Mouse (Mus musculus) E14TG2a.4 (cell line): Measurements from ENCODE around the gene Snx18.

Experiments
- CTCF ChIP-seq: conservative IDR thresholded peaks from 2 replicates; pipeline ENCODE4 v1.5.1; 2014; ENCODE audit warnings: low read length
- NANOG ChIP-seq: IDR thresholded peaks from 2 replicates; pipeline ENCODE4 v1.6.1; 2014; ENCODE audit warnings: borderline replicate concordance, low read length, mixed read lengths

DNA sequence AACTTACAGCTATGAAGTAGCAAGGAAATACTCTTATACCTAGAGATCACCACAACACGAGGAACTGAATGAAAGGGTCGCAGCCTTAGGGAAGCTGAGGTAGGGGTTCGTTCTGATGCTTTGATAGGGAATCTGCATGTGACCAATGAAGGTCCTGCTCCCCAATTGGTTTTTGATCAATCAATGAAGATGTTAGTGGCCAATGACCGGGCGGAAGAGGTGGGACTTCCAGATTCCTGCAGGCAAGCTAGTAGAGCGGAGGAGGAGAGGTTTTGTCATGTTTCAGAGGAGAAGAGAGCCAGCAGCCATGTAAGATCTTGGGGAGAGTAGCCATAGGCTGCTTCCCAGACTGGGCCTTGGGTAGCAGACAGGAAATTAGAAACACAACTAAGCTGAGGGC, 33.9 kb downstream of the Snx18 start:
- TF ChIP-seq NANOG: peak; percentile 20; the same call in 1 of the 2 replicates
- TF ChIP-seq CTCF: no peak
